Mouse (Mus musculus): ENCODE data around the gene Nudt22. TPM values are rescaled to one million over a fixed set of nuclear protein-coding genes. Genes with fewer than 3 reads are reported as not detected.

Nudt22 gene
- polyA plus RNA-seq, 1 experiment from 2014 or later = 16.9 TPM

DNA sequence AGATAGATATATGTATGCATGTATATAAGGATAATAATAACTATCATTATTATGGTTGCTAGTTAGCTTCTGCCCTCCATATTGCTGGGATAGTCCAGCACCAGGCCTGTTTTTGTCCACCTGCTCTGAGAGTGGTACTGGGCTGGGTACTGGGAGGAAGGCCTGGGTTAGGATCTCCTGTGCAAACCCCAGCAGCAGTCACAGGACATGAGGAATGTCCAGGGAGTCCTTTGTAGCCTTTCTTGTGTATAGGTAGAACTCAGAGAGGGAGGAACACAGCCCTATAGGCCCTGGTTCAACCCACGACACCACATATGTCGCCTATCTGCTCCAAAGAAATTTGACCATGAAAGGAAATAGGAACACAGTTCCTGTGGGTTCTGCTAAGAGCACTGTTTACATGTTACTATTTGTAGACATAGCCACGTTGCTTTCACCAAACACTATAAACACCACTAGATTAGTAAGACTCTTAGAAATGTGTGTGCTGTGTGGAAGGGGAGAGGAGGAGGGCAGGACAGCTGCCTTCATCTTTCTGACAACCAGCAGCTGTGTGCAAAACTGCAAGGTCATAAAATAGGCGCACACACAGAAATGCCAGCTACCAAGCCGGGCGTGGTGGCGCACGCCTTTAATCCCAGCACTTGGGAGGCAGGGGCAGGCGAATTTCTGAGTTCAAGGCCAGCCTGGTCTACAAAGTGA is 11.1 kb upstream of the Nudt22 start:
- H3K27me3 ChIP-seq (replicated peaks; ENCODE audit: control insufficient read depth, insufficient read depth, low read length) = no peaks in the 10 kb centered on the region
- no peak for ATAC-seq (replicated peaks; ENCODE audit: low FRiP score)
- WGBS = 83% methylated on average over 8 of the region's 9 CpGs
- no peaks in the 10 kb centered on the region for H3K4me1 ChIP-seq (replicated peaks; ENCODE audit: control insufficient read depth, insufficient read depth, low read length)
- H3K4me2 ChIP-seq = no peak overlapping the region
- no peak for DNase-seq (ENCODE audit: low spot score)
- peaks cover 8% of the 10 kb centered on the region; the same call in 1 of the 2 replicates for H3K36me3 ChIP-seq (ENCODE audit: control insufficient read depth, insufficient read depth, low read length)
- H3K9me3 ChIP-seq (ENCODE audit: control insufficient read depth, low read length) = no peaks in the 10 kb centered on the region
- no peak overlapping the region for H3K9ac ChIP-seq (ENCODE audit: low read depth, low read length)
- H3K27ac ChIP-seq (ENCODE audit: low read depth, low read length) = no peak overlapping the region
- no peak overlapping the region for H3K4me3 ChIP-seq (ENCODE audit: low read depth, low read length)

DNA sequence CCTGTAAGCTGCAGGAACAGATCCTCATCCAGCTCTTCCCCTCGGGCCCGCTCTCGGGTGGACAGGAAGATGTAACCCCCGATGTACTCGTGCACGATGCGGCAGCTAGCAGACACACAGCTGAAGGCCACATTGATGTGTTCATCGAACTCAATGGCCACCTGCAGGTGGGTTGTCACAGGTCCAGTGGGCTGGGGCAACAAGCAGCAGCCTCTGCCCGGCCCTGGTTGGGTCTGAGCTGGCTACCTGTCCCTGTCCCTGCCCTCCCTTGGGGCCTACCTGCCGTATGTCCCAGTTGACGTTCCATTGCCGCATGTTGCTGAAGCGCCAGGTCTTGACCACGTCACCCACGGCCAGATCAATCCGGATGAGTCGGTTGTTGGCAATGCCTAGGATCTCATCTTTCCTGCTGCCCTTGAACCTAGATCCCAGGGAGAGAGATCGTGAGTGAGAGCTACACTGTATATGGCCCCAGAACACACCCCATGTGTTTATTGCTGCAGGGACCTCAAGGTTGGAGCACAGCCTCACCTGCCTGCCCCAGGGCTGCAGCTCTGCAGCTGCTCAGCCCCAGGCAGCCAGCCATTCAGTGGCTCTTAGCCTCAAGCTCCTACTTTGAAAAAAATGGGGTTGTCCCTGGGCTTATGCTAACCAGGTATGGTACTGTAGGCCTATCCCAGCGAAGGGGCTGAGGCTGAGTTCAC is 3.6 kb upstream of the Nudt22 start:
- Histone ChIP-seq H3K9ac (ENCODE audit: low read depth, low read length) (no peak overlapping the region), H3K4me3 (ENCODE audit: low read depth, low read length) (no peak overlapping the region), H3K4me2 (no peak overlapping the region), H3K27ac (ENCODE audit: low read depth, low read length) (no peak overlapping the region), H3K36me3 (ENCODE audit: control insufficient read depth, insufficient read depth, low read length) (peaks cover 37% of the 10 kb centered on the region), H3K4me1 (replicated peaks; ENCODE audit: control insufficient read depth, insufficient read depth, low read length) (peaks cover 20% of the 10 kb centered on the region), H3K27me3 (replicated peaks; ENCODE audit: control insufficient read depth, insufficient read depth, low read length) (no peaks in the 10 kb centered on the region), H3K9me3 (ENCODE audit: control insufficient read depth, low read length) (no peaks in the 10 kb centered on the region)
- DNase-seq (ENCODE audit: low spot score) = no peak
- ATAC-seq (replicated peaks; ENCODE audit: low FRiP score) = no peak
- WGBS = 91% methylated on average over 19 of the region's 19 CpGs

DNA sequence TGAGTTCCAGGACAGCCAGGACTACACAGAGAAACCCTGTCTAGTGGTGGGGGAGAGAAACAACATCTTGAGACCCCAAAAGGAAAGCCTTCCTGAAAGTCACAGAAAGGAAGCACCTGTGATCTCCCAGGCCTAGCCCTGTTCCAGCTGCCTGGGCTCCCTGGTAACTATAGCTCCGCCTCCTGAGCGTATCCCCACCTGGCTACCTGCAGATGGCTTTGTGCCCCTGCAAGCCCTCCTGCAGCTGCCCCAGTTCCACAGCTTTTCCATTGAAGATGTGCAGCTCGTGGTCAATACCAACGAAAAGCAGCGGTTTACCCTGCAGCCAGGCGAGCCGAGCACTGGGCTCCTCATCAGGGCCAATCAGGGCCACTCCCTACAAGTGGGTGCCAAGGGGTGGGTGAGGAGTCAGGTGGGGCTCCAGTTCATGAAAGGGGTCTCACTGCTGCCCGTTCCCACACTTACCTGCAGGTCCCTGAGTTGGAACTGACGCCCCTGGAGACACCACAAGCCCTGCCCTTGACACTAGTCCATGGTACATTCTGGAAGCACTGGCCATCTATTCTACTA is 1.9 kb upstream of the Nudt22 start:
- Histone ChIP-seq H3K27me3 (replicated peaks; ENCODE audit: control insufficient read depth, insufficient read depth, low read length) (no peaks in the 10 kb centered on the region), H3K36me3 (ENCODE audit: control insufficient read depth, insufficient read depth, low read length) (peaks cover 36% of the 10 kb centered on the region), H3K9ac (ENCODE audit: low read depth, low read length) (no peak overlapping the region), H3K4me3 (ENCODE audit: low read depth, low read length) (no peak overlapping the region), H3K4me2 (no peak overlapping the region), H3K9me3 (ENCODE audit: control insufficient read depth, low read length) (no peaks in the 10 kb centered on the region), H3K27ac (ENCODE audit: low read depth, low read length) (no peak overlapping the region), H3K4me1 (replicated peaks; ENCODE audit: control insufficient read depth, insufficient read depth, low read length) (peaks cover 26% of the 10 kb centered on the region)
- ATAC-seq (replicated peaks; ENCODE audit: low FRiP score) = no peak
- no peak for DNase-seq (ENCODE audit: low spot score)
- 86% methylated on average over 9 of the region's 9 CpGs for WGBS

DNA sequence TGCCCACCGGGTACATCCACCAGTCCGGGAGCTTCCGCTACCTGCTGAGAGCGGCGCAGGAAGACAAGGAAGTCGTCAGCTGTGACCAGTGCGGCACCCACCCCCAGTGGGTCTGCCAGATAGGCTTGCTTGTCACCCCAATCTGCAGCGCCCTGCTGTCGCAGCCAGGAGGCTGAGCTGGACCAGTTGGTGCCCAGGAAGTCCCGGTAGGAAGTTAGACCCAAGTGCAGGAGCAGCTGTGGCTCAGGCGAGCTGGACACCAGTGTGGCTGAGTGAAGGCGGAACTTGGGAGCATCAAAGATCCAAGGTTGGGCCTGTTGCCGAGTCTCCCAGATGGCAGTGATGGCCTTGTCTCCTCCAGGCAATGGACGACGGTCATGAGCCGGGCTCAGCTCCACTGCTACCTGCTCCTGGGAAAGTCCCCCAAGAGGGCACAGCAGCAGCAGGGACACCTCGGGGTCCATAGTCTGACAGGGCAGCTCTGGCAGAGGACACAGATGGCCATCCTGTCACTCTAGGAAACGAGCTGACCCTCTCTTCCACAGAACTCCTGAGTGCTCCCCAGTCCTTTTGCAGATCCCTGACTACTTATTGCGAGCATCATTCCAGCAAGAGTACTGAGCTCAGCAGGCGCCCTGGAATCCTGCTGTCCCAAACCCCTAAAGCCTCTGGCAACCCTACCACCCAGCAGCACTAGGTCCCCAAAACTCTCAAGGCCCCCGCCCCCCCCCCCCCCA is 494 bp downstream of the Nudt22 start:
- no peak for ATAC-seq (replicated peaks; ENCODE audit: low FRiP score)
- Histone ChIP-seq H3K36me3 (ENCODE audit: control insufficient read depth, insufficient read depth, low read length) (peaks cover 21% of the 10 kb centered on the region), H3K27ac (ENCODE audit: low read depth, low read length) (no peak overlapping the region), H3K9ac (ENCODE audit: low read depth, low read length) (peak overlapping the region; percentile 71), H3K4me3 (ENCODE audit: low read depth, low read length) (peak overlapping the region; percentile 64), H3K4me1 (replicated peaks; ENCODE audit: control insufficient read depth, insufficient read depth, low read length) (peaks cover 31% of the 10 kb centered on the region), H3K9me3 (ENCODE audit: control insufficient read depth, low read length) (no peaks in the 10 kb centered on the region), H3K4me2 (peak overlapping the region; percentile 90), H3K27me3 (replicated peaks; ENCODE audit: control insufficient read depth, insufficient read depth, low read length) (no peaks in the 10 kb centered on the region)
- 42% methylated on average over 21 of the region's 21 CpGs for WGBS
- no peak for DNase-seq (ENCODE audit: low spot score)

DNA sequence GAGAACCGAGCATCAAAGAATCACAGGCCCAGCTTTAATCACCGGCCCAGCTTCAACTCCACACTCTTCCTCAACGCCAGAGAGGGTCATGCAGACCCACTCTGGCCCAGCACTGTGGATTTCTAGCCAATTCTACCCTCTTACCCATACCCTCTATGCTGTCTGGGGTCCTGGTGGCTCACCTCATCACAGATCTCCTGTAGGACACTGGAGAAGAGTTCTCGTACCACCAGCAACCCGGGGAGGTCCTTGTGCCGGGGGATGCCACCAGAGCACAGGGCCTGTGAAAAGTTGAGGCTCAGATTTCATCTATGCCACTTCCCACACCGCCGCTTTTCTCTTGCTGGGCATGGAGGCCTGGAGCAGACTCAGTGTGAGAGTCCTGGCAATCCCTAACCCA is 1.4 kb downstream of the Nudt22 start:
- H3K9ac ChIP-seq (ENCODE audit: low read depth, low read length) = peak overlapping the region; percentile 71; the same call in 1 of the 2 replicates
- H3K27me3 ChIP-seq (replicated peaks; ENCODE audit: control insufficient read depth, insufficient read depth, low read length) = no peaks in the 10 kb centered on the region
- peaks cover 31% of the 10 kb centered on the region for H3K4me1 ChIP-seq (replicated peaks; ENCODE audit: control insufficient read depth, insufficient read depth, low read length)
- no peak for DNase-seq (ENCODE audit: low spot score)
- ATAC-seq (replicated peaks; ENCODE audit: low FRiP score) = no peak
- H3K4me2 ChIP-seq = peak overlapping the region; percentile 90
- peaks cover 14% of the 10 kb centered on the region for H3K36me3 ChIP-seq (ENCODE audit: control insufficient read depth, insufficient read depth, low read length)
- 86% methylated on average over 8 of the region's 8 CpGs for WGBS
- H3K9me3 ChIP-seq (ENCODE audit: control insufficient read depth, low read length) = no peaks in the 10 kb centered on the region
- H3K4me3 ChIP-seq (ENCODE audit: low read depth, low read length) = peak overlapping the region; percentile 64; the same call in 1 of the 2 replicates
- no peak overlapping the region for H3K27ac ChIP-seq (ENCODE audit: low read depth, low read length)

DNA sequence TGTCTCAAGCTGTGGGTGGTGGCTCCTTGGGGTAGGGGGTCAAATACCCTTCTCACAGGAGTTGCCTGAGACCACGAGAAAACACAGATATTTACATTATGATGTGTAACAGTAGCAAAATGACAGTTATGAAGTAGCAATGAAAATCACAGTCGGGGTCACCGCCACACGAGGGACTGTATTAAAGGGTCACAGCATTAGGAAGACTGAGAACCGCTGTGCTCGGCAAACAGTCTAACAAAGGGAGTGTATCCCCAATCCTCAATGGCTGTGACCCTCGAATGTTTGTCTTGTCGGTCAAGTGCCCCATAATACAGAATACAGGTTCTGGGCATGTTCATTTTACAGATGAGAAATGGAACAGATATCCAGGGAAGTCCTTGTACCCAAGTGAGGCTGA is 1.9 kb downstream of the Nudt22 start:
- no peak overlapping the region for H3K4me3 ChIP-seq (ENCODE audit: low read depth, low read length)
- ATAC-seq (replicated peaks; ENCODE audit: low FRiP score) (no peak), DNase-seq (ENCODE audit: low spot score) (no peak)
- no peak overlapping the region for H3K27ac ChIP-seq (ENCODE audit: low read depth, low read length)
- 82% methylated on average over 8 of the region's 8 CpGs for WGBS
- H3K9me3 ChIP-seq (ENCODE audit: control insufficient read depth, low read length) = no peaks in the 10 kb centered on the region
- H3K36me3 ChIP-seq (ENCODE audit: control insufficient read depth, insufficient read depth, low read length) = peaks cover 10% of the 10 kb centered on the region
- H3K4me2 ChIP-seq = no peak overlapping the region
- H3K9ac ChIP-seq (ENCODE audit: low read depth, low read length) = no peak overlapping the region
- H3K4me1 ChIP-seq (replicated peaks; ENCODE audit: control insufficient read depth, insufficient read depth, low read length) = peaks cover 31% of the 10 kb centered on the region
- no peaks in the 10 kb centered on the region for H3K27me3 ChIP-seq (replicated peaks; ENCODE audit: control insufficient read depth, insufficient read depth, low read length)

DNA sequence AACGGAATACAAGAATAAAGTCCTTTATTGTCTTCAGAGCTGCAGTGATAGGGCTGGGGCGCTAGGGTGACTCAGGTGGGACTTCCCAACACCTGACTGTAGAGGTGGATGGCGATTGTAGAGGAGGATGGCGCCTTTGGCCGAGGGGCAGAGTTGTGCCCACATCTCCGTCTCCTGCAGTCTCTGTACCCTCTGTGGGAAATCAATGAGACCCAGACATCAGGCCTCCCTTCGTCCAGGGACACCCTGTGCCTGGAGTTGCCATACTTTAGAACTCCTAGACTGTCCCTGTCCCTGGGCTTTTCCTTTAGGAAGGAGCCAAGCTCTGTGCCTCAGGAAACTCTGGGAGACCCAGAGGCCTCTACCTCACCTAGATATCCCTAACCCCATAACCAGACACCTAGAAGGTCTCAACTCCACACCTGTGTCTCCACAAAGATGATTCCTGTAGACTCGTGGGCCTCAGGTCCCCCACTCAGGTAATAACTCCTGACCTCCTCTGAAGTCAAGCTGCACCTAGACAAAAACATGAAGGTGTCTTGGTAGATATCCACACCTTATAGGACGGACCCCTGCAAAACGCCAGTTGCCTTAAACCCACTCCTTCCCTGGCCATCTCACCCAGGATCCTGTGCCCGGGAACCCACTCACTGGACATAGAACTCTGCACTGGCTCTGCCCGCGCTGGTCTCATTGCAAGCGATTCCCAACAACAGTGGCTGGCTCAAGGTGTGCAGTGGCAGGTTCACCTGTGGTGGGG is 2.7 kb downstream of the Nudt22 start:
- Histone ChIP-seq H3K4me3 (ENCODE audit: low read depth, low read length) (peak overlapping the region; percentile 65), H3K9me3 (ENCODE audit: control insufficient read depth, low read length) (no peaks in the 10 kb centered on the region), H3K27ac (ENCODE audit: low read depth, low read length) (peak overlapping the region; percentile 50; the same call in 1 of the 2 replicates), H3K27me3 (replicated peaks; ENCODE audit: control insufficient read depth, insufficient read depth, low read length) (no peaks in the 10 kb centered on the region), H3K9ac (ENCODE audit: low read depth, low read length) (peak overlapping the region; percentile 69), H3K4me1 (replicated peaks; ENCODE audit: control insufficient read depth, insufficient read depth, low read length) (peaks cover 32% of the 10 kb centered on the region), H3K4me2 (peak overlapping the region; percentile 92), H3K36me3 (ENCODE audit: control insufficient read depth, insufficient read depth, low read length) (peaks cover 2% of the 10 kb centered on the region; the same call in 1 of the 2 replicates)
- ATAC-seq (replicated peaks; ENCODE audit: low FRiP score) = no peak
- DNase-seq (ENCODE audit: low spot score) = no peak
- 66% methylated on average over 14 of the region's 14 CpGs for WGBS
